Mouse (Mus musculus): ENCODE results near the gene Fzd5.
A peak's percentile ranks its signal among the peaks of the same experiment; 100 is the strongest.

Gene Fzd5

DNA sequence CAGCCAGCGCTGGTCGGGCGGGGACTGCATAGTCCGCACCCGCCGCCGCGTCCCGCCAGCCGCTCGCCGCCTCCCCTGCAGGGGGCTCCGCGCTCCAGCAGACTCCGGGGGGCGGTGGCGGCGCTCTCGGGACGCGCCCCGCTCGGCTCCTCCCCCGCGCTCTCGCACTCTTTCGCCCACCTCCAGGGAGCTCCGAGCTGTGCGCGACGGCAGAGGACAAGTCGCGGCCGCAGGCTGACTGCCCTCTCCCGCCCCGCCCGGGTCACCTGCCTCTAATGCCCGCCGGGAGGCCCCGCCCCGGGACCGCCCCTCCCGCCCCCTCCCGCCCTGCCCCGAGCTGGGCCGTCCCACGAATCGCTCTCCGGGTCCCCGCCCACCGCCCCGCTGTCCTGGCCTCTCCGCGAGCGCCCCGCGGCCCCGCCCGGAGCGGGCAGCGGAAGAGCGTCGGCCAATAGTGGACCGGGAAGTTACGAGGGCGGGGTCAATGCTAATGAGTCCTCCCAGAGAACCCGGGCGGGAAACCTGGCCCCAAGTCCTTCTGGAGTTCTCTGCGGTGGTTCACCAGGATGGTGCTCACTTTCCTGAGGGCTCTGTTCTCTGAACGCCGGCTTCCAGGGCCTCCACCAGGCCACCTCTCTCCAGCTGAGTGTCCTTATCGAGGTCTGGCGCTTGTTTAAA lies at the start of gene Fzd5:
Fzd5 (minus strand) TSS at position 250 of the 678 bp plus-strand sequence.
- peak; percentile 48 to 64 for DNase-seq (ENCODE audit: low spot score in 2 of 2)

DNA sequence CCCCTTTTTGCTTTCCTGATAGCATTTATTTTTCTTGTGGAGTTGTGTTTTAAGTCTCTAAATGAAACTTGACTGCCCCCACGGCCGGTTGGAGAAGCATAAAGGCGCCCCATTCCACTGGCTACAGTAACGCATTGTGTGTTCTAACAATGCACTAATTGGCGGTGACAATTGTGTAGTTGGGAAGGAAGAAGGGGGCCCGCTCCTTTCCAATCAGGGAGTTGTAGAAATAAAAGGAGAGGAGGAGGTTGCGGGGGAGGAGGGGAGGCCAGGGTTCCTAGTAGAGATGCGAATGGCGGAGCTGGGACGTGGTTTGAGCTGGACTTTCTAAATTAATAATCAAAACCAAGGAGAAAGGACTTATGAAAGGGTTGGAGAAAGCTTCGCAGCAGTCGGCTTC lies 42.3 kb upstream of the Fzd5 start:
- no peak for DNase-seq (ENCODE audit: low spot score in 2 of 2)

DNA sequence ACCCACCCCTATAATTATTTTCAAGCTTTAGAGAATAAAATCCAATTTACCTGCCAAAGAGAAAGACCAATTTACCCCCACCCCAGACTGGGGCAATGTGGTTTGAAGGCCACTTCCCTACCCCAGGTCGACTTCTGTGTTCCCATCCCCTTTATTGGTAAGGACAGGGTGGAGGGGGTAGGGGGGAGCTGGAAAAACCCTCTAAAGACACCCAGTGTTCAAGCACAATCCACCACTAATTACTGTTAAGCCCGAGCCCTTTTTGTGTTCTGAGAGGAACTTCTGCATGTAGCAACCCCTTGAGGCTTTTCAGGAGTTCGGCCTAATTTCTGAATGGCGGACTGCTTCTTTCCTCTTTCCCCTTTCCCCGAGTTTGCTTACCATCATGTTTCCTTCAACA lies 41.9 kb upstream of the Fzd5 start:
- DNase-seq (ENCODE audit: low spot score in 2 of 2), result no peak

DNA sequence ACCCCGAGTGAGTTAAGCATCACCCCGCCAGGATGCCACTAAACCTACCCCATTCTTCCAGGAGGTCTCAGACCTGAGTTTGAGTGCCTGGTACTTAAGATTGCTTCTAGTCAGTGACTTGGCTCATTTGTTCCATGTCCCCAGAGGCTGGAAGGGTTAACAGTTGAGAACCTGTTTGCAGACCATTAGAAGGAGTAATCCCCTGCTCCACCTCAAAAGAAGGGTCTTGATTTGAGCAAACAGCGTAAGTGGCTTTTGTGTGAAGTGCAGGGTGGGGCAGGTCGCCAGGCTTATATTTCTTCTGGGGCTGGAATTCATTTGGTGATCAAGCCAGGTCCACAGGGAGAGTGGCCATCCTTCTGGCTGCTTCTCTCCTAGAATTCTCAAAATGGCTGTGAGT lies 35.8 kb upstream of the Fzd5 start:
- no peak for DNase-seq (ENCODE audit: low spot score in 2 of 2)

DNA sequence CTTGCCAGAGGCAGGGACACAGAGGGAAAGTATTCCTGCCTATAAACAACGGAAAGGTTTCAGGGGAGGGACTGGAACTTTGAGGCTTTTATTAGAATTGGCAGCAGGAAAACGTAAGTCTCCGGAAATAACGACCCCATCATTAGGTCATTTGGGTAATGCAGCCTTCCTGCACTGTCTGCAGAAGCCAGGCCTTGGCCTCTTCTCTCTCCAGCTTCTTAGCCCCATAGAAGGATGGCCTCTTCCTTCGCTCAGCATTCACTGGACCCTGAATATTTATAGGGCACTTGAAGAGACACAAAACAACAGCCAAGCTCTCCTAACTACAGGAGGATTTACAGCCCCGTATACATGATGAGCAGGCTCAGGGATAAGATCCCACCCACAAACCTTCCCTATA lies 32.6 kb upstream of the Fzd5 start:
- DNase-seq (ENCODE audit: low spot score in 2 of 2), result no peak

DNA sequence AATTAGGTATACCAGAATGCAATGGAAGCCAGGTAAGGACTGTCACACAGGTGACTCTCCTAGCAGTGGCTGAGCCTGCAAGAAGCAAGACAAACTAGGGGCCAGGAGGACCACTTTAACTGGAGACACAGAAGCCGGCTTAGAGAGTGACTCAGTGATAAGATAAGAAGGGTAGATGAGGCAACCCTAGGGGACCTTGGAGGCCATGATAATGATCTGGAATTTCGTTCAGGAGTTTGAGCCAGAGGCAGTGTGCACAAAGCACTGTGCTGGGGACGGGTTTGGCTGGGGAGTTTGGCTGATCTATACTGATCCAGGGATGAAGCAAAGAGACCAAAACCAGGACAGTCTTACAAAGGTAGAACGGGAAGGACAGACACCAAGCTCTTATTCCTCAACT lies 24.1 kb upstream of the Fzd5 start:
- no peak for DNase-seq (ENCODE audit: low spot score in 2 of 2)

DNA sequence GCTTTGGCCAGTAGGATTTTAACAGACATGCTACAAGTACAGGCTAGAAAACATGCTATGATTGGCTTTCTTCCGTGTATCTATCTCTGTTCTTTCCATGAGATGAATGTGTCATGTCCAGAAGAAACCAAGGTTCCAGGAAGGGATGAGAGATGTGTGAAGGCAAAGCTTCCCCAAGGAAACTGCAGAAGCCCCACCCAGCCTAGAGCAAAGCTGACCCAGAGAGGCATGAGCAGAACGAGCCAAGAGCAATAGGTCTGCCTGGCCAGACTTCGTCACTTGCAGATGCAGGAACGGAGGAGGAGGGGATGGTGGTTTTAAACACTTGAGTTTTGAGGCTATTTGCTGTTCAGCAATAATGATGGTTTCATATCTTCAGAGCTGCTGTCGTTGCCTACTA lies 20.2 kb upstream of the Fzd5 start:
- no peak for DNase-seq (ENCODE audit: low spot score in 2 of 2)

DNA sequence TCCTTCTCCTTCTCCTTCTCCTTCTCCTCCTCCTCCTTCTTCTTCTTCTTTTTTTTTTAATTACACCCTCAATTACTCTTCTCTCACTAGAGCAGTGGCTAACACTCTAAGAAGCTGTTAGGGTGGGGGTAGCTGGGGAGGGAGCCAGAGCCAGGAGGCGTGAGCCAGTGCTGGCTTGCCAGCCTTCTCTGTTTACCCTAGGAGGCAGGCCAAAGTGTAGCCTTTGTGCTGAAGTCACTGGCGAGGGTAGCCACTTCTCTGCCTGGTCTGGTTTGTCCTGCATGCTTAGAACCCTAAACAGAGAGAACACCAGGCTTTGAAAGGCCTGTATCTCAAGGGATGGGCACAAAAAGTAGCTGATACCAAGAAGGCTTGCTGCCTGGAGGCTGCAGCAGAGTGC lies 19.7 kb upstream of the Fzd5 start:
- DNase-seq (ENCODE audit: low spot score in 2 of 2), result no peak

DNA sequence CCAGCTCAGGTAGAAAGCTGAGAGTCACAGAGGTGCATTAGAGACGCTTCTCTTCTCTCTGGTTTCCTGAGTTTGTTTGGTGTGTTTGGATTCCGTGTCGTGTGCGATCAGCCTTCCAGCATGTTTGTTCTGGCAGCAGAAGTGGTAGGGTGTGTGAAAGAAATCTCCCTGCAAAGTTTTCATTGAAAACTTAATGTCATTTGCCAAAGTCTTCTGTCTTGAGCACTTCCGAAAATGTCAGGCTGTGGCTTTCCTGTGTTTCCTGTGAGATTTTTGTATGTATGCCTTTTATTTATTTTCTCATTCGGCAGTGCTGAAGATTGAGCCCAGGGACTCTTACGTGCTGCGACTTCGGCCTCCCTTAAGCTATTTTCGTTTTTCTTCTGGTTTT lies 19.1 kb upstream of the Fzd5 start:
- no peak for DNase-seq (ENCODE audit: low spot score in 2 of 2)

DNA sequence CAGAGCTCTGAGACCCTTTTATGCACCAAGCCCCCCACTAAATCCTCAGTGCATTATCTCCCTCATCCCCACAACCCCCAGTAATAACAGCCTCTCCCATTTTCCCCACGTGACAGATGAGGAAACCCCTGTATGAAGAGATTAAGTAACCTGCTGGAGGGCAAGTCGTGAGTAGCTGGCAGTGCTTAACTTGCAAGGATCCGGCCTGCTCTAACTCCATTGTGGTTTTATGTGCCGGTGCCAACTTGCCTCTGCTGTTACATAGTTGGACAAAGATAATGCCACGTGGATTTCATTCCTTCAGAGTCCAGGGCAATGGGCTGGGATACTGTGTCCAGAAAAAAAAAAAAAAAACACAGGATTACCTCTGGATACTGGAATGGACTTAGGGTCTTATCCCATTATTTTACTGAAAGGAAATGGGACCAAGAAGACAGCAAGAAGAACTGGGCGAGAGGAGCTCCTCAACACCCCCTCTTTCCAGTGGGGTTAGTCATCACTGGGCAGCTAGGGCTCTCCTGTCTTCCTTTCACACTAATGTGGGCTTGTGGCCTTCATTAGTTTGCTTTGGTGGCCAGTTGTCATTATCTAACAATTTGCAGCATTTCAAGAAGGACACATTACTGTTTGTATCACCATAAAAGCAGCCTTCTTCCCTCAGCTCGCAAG lies 18.6 kb upstream of the Fzd5 start:
- DNase-seq (ENCODE audit: low spot score in 2 of 2), result no peak

DNA sequence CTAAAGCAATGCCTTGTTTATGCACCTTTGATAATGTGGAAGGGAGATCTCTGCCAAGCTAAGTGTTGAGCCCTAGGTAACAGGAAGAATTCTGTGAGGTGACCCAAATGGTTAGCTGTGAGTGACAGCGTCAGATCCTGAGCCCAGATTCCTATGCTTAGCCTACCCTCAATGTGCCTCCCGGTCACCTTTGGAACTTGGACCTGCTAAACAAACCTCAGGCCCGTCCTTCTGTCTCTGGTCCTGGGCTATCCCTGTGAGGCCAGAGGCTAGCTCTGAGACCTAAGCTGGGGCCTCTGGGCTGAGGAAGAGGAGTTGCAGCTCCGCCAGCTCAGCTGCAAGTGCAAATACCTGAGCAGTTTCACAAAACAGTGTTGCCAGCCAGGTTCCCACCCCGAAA lies 17.1 kb upstream of the Fzd5 start:
- no peak for DNase-seq (ENCODE audit: low spot score in 2 of 2)

DNA sequence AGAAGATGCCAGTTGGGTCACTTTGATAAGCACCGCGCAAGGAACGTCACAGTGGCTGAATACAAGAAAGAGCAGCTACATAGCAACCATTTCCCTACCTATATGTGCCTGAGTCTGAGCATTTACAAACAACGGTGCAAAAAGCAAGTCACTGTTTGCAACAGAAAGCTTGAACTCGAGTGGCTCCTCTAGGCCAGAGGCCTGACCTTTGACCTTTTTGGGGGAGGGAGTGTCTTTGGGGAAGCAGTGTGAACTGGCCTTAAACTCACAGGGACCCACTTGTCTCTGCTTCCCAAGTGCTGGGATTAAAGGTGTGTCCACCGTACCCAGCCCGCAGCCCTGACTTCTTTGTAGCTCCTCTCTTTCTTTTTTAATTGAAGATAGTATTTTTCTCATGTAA lies 16.1 kb upstream of the Fzd5 start:
- no peak for DNase-seq (ENCODE audit: low spot score in 2 of 2)

DNA sequence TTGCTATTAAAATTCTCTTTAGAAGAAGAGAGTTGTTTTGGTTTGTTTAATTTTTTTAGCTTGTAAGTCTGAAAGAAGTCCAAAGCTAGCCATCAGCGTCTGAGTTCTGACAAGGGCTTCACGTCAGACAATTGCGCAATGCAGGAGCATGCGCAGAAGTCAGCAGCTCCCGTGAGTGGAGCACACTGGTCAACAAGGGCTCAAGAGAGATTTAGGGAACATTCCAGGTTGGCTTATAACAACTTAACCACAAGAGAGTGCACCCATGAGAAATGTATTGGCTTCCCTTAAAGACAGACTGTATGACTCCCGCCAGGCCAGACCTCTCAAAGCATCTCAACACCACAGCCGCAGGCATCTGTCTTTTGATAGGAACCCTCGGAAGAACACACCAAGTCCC lies 15.6 kb upstream of the Fzd5 start:
- no peak for DNase-seq (ENCODE audit: low spot score in 2 of 2)

DNA sequence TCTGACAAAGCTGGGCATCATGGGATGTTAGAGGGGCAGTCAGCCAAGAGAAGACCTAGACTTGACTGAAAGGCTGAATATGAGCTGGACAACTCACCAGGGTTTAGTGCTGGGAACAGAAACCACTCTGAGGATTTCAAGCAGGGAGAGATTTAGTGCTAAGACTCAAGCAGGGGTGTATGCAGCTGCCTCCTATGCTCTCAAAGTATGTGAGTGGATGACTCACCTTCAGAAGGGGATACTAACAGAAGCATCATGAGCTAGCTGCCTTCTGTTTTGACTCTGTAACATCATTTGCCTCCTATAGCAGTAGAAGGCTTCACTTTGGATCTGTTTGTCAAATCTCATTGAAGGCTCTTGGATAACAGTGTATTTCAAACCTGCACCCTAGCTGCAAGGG lies 7.1 kb upstream of the Fzd5 start:
- DNase-seq (ENCODE audit: low spot score in 2 of 2), result no peak

DNA sequence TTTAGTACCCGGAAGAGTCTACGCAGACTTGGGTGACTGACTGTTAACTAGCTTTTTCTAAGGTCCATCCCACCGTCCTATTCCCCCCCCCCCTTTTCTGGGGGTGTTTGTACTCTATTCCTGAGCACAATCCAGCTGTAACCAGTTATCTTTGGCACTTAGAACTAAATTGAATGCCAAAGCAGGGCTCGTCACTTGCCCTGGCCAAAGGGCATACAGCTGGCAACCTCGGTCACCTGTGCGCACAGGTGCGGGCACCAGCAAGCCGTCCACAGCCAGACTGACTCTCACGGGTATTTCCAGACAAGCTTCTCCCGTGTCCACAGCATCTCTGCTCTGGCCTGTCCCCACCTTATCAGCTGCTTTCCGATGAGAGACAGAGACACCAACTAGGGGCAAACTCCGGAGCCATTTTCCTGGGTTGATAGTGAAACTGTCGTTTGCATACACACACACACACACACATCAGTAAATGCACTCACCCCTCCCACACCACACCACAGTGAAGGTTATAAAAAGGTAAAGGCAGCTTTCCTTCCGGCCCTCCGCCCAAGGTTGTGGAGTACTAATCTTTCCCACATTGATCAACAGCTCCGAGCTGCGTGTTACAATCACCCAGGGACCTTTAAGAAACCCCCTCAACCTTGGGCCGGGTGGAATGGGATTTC lies 5.3 kb upstream of the Fzd5 start:
- no peak for DNase-seq (ENCODE audit: low spot score in 2 of 2)

DNA sequence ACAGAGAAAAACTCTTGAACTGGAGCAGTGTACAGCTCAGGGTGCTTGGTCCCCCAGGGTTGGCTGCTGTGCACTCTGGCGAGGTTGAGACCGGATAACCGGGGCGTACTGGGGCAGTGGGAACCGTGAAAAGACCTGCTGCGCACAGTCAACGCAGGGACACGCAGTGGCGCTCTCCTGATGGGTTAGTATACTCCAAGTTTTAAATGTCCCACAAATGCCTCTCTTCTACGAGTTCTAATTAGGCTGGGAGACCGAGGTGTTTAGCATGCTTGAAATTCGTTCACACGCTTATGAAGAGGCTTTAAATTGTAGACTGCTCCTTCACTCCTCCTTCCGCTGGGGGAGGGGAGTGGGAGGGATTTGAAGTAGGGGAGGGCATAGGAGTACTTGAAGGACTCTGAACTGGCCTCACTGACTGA lies 1.1 kb upstream of the Fzd5 start:
- DNase-seq (ENCODE audit: low spot score in 2 of 2), result no peak

DNA sequence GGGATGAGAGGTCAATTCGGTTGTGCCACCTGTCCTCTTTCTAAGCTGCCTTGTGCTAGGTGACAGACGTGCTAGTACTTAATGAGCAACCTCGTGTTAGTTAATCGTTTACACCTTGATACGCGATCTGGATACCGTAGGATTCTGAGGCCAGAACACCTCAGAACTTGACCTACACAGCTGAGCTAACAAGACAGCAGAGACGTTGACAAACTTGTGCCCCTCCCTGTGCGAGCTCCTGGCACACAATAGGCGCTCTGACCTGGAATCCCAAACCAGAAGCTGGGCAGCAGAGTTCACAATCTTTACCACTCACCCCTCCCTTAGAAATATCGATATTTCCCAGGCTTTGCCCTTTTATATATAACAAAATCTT lies 617 bp upstream of the Fzd5 start:
- no peak for DNase-seq (ENCODE audit: low spot score in 2 of 2)

DNA sequence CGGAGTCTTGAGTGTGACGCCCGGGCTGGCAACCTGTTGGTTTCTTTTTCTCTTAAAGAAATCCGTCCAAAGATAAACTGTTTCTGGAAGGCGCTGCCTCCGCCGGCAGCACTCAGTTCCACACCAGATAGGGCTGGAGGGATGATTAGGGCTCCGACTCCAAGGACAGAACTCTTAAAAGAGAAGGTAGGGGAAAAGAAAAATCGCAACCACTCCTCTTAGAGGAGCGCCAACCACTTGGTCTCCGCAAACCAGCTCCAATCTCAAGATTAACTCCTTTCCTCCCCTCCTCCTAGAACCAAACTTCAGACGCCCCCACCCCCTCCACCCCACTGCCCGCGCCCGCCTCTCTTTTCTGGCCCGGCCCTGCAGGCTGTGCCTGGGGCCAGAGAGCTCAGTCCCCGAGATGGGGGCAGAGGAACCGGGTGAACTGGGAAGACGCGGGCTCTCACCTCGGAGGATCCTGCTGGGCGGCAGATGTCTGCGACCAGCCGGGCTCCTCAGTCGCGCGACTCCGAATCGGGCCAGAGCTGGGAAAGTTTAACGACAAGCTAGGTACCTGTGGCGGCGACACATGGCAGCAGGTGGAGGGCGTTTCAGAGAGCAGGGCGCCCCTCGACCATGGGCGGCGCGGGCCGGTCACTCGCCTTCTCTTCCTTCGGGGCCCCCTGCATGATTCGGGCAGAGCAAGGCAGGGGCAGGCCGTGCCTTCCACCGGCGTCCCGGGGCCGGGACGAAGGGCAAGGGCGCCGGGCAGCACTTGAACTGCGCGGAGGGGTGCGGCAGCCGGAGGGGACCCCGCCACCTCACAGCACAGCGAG lies 660 bp downstream of the Fzd5 start:
- DNase-seq (ENCODE audit: low spot score in 2 of 2), result no peak

DNA sequence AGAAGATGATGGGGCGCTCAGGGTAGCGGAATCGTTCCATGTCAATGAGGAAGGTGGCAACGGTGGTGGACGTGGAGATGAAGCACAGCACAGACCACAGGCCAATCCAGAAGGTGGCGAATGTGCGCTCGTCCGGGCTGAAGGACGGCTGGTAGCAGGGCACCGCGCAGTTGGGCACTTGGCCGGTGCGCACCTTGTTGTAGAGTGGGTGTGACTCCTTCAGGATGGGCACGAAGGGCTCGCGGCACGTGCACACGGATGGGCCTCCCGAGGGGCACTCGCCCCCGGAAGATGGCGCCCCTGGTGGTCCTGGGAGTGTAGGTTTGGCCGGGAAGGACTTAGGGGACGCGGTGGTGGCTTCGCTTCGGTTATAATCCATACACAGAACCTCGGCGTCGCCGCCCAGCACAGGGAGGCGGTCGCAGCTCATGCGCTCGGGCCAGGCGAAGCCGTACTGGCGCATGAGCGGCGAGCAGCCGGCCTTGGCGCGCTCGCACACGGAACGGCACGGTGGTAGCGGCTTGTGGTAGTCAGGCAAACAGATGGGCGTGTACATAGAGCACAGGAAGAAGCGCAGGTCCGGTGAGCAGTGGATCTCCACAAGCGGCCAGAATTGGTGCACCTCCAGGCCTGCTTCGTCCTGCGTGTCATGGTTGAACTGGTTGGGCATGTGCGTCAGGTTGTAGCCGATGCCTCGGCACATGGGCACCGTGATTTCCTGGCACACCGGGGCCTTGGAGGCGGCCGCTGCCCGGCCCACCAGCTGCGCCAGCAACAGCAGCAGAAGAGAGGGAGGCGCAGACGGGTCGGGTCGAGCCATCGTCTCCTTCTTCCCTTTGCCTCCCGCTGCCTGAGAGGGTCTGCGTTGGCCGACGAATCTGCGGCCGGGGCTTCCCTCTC lies 1.5 kb downstream of the Fzd5 start:
- DNase-seq (ENCODE audit: low spot score in 2 of 2), result no peak

DNA sequence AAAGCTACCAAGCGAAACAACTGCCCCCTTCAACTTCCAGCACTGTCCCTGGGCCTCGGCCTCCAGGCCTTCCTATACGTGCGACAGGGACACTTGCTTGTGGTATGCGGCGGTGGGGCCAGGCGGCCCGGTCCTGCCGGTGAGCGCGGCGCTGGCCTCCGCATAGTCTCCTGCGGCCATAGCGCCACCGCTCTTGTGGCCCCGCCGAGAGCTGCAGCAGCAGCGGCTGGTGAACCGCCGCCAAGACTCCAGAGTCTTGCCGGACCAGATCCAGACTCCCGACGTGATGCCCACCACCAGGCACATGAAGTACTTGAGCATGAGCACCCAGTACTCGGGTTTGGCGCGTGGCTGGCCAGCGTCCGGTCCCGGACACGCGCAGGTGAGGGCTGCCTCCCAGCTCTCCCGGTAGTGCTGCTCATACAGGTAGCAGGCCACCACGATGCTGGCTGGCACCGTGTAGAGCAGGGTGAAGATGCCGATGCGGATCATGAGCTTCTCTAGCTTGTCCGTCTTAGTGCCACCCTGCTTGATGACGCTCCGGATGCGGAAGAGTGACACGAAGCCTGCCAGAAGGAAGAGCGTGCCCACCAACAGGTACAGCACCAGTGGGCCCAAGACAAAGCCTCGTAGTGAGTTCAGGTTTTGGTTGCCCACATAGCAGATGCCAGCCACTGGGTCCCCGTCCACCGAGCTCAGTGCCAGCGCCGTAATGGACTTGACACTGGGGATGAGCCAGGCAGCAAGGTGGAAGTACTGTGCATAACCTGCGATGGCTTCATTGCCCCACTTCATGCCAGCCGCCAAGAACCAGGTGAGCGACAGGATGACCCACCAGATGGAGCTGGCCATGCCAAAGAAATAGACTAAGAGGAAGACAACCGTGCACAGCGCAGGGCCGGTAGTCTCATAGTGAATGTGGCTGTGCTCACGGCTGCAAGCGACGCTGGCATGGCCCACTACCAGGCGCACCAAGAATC lies 2.5 kb downstream of the Fzd5 start:
- no peak for DNase-seq (ENCODE audit: low spot score in 2 of 2)
